ENCODE assay signal across 12 mouse cellular contexts in genomic region chr9:80391404-80391803, GRCm38 (mm10).
"Had no signal": no experiment of that assay in that cellular context is flagged by ENCODE, and none has a peak within 500 bp of the region (broad histone marks: within the 10 kb centered on the region; RNA-seq: fewer than 3 reads in every experiment).

No protein-coding gene starts in this region.

- H3K27ac ChIP-seq: left cerebral cortex, adult 2 months; limb, embryonic 15.5 days; liver, embryonic 12.5 days; macrophage; midbrain, embryonic 15.5 days had no signal

- H3K4me1 ChIP-seq: limb, embryonic 15.5 days; liver, embryonic 12.5 days; megakaryocyte, embryonic 14.5 days; midbrain, embryonic 15.5 days had no signal

- H3K27me3 ChIP-seq: limb, embryonic 15.5 days; liver, embryonic 12.5 days; megakaryocyte, embryonic 14.5 days; midbrain, embryonic 15.5 days had no signal

- H3K9me3 ChIP-seq: limb, embryonic 15.5 days; liver, embryonic 12.5 days; megakaryocyte, embryonic 14.5 days; midbrain, embryonic 15.5 days had no signal

- H3K9ac ChIP-seq: limb, embryonic 15.5 days; liver, embryonic 12.5 days; lung, embryonic 14.5 days; midbrain, embryonic 15.5 days had no signal

- DNase-seq: kidney, postnatal 25 days; lung, embryonic 14.5 days; lung, postnatal 10 days; right cerebral cortex, postnatal 14 days; thymus, postnatal 36 days had no signal

- H3K36me3 ChIP-seq: limb, embryonic 15.5 days; liver, embryonic 12.5 days; midbrain, embryonic 15.5 days had no signal

- H3K4me3 ChIP-seq: left cerebral cortex, adult 2 months; limb, embryonic 15.5 days; liver, embryonic 12.5 days; megakaryocyte, embryonic 14.5 days; midbrain, embryonic 15.5 days had no signal

- H3K4me2 ChIP-seq: limb, embryonic 15.5 days; liver, embryonic 12.5 days; lung, embryonic 14.5 days; midbrain, embryonic 11.5 days; midbrain, embryonic 15.5 days had no signal

- ATAC-seq: liver, embryonic 12.5 days; midbrain, embryonic 15.5 days had no signal
